Mouse (Mus musculus) large intestine, adult 2 months (tissue): Measurements from ENCODE around the gene Bves. TPM values are rescaled to one million over a fixed set of nuclear protein-coding genes. Genes with fewer than 3 reads are reported as not detected.

Source experiments
- polyA plus RNA-seq: library from polyadenylated mRNA; depleted of rRNA; stranded (reverse); fragments of >200 nt; gene quantifications from 2 replicates; pipeline ENCODE4 v1.2.3, GENCODE M21; 2012; rRNA removed

The Bves gene
- polyA plus RNA-seq, 1 experiment, result 2.7 TPM

Other genes starting within 250 kb of the Bves start
- gene Popdc3, start 157.7 kb upstream of the Bves start, polyA plus RNA-seq, result 0.14 TPM in 1 of 2 replicates, not detected in the other
- not detected in 2 replicates for gene Lin28b, start 150.6 kb downstream of the Bves start, polyA plus RNA-seq
- 4.7 and 11.4 TPM in 2 replicates for gene Hace1, start 242.1 kb downstream of the Bves start, polyA plus RNA-seq